Mouse (Mus musculus) megakaryocyte, embryonic 14.5 days (primary cell): ENCODE results near the gene Tmem208. TPM values are rescaled to one million over a fixed set of nuclear protein-coding genes. Genes with fewer than 3 reads are reported as not detected.
A peak's percentile ranks its signal among the peaks of the same experiment; 100 is the strongest.

Experiments used
- H3K27me3 ChIP-seq: replicated peaks from 2 replicates; pipeline ENCODE3; 2012; ENCODE audit warnings: inconsistent platforms
- H3K36me3 ChIP-seq: replicated peaks from 2 replicates; pipeline ENCODE3; 2012; ENCODE audit warnings: low read length, inconsistent platforms, mixed read lengths
- H3K4me1 ChIP-seq: 2 replicates; pipeline ENCODE4 v1.6.1; 2012; ENCODE audit warnings: inconsistent platforms
- H3K4me3 ChIP-seq: replicated peaks from 2 replicates; pipeline ENCODE3; 2012; ENCODE audit warnings: moderate library complexity, mild to moderate bottlenecking, inconsistent platforms
- H3K9me3 ChIP-seq: 2 replicates; pipeline ENCODE4 v1.6.1; 2012; ENCODE audit warnings: inconsistent platforms
- FLI1 ChIP-seq: IDR thresholded peaks from 2 replicates; pipeline ENCODE4 v1.6.1; 2012; ENCODE audit warnings: low read length, inconsistent platforms, mixed read lengths
- GATA1 ChIP-seq: IDR thresholded peaks from 3 replicates; pipeline ENCODE4 v1.6.1; 2012; ENCODE audit warnings: mixed read lengths, low read length, inconsistent platforms, borderline replicate concordance
- polyA plus RNA-seq: library from polyadenylated mRNA; stranded (reverse); fragments of >175 nt; gene quantifications from 2 replicates; pipeline ENCODE4 v1.2.3, GENCODE M21; 2012; ENCODE audit warnings: low replicate concordance; ENCODE audit not compliant: insufficient read depth

Tmem208 gene
- polyA plus RNA-seq, 1 experiment: 61.6 TPM

DNA sequence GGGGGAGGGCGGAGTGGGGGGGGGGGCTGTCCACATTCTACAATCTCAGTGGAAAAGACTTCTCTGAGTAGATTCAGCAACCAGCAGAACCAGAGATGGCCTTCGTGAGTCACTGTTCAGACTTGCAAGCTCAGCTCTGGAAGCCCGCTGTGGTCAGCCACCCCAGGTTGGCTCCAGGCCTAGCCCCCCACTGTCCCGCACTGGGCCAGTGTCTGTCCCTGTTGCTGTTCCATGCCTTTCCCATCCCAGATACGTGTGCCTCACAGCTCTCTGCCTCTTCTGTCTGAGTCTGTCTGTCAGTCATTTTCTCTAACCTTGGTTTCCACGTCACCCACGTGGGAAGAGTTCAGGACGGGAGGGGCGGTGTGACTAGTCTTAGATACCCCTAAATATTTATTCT, 46.3 kb downstream of the Tmem208 start:
- Histone ChIP-seq H3K9me3 (peaks cover 14% of the 10 kb centered on the region), H3K36me3 (peaks cover 2% of the 10 kb centered on the region), H3K4me1 (peaks cover 16% of the 10 kb centered on the region), H3K27me3 (peaks cover 92% of the 10 kb centered on the region), H3K4me3 (no peak overlapping the region)
- TF ChIP-seq GATA1: no peak
- TF ChIP-seq FLI1: no peak

GRCm38 (mm10) chr8:105373032-105373431, 46.9 kb downstream of the Tmem208 start, which contains the start of gene Plekhg4:
Gene Plekhg4 (plus strand): TSS chr8:105373274.
- Histone ChIP-seq H3K4me1 (peaks cover 16% of the 10 kb centered on the region), H3K36me3 (peaks cover 2% of the 10 kb centered on the region), H3K9me3 (peaks cover 14% of the 10 kb centered on the region), H3K27me3 (peaks cover 92% of the 10 kb centered on the region), H3K4me3 (no peak within 1 kb of the TSS)
- TF ChIP-seq GATA1 (no peak), FLI1 (no peak)

- peak overlapping the region; percentile 57 for H3K4me3 ChIP-seq
- TF ChIP-seq GATA1: no peak
- TF ChIP-seq FLI1: no peak
Measured at GRCm38 (mm10) chr8:105374513-105374966, 48.4 kb downstream of the Tmem208 start.

GRCm38 (mm10) chr8:105378673-105379072, 52.5 kb downstream of the Tmem208 start:
- no peaks in the 10 kb centered on the region for H3K36me3 ChIP-seq
- H3K27me3 ChIP-seq: peaks cover 90% of the 10 kb centered on the region
- H3K9me3 ChIP-seq: peaks cover 14% of the 10 kb centered on the region
- no peak overlapping the region for H3K4me3 ChIP-seq
- TF ChIP-seq FLI1 (no peak), GATA1 (no peak)
- peaks cover 8% of the 10 kb centered on the region; the same call in 1 of the 2 replicates for H3K4me1 ChIP-seq

More at GRCm38 (mm10) chr8:105374513-105374966, 48.4 kb downstream of the Tmem208 start:
- Histone ChIP-seq H3K9me3 (peaks cover 14% of the 10 kb centered on the region), H3K27me3 (peaks cover 92% of the 10 kb centered on the region), H3K4me1 (peaks cover 16% of the 10 kb centered on the region), H3K36me3 (no peaks in the 10 kb centered on the region)

- Histone ChIP-seq H3K36me3 (no peaks in the 10 kb centered on the region), H3K27me3 (peaks cover 81% of the 10 kb centered on the region), H3K4me3 (no peak overlapping the region), H3K9me3 (peaks cover 6% of the 10 kb centered on the region), H3K4me1 (no peaks in the 10 kb centered on the region; the same call in 1 of the 2 replicates)
- TF ChIP-seq GATA1 (no peak), FLI1 (no peak)
Measured at GRCm38 (mm10) chr8:105380308-105380707, 54.2 kb downstream of the Tmem208 start.

GRCm38 (mm10) chr8:105384070-105384469, 57.9 kb downstream of the Tmem208 start:
- H3K27me3 ChIP-seq: peaks cover 80% of the 10 kb centered on the region
- peaks cover 3% of the 10 kb centered on the region; the same call in 1 of the 2 replicates for H3K4me1 ChIP-seq
- peaks cover 4% of the 10 kb centered on the region; the same call in 1 of the 2 replicates for H3K9me3 ChIP-seq
- H3K36me3 ChIP-seq: no peaks in the 10 kb centered on the region
- H3K4me3 ChIP-seq: no peak overlapping the region
- TF ChIP-seq GATA1 (no peak), FLI1 (no peak)

Other genes with a start within 250 kb of the Tmem208 start
- gene Ces3b, start 242.6 kb upstream of the Tmem208 start, polyA plus RNA-seq: not detected in 2 replicates
- gene Ces4a, start 194.6 kb upstream of the Tmem208 start, polyA plus RNA-seq: not detected in 2 replicates
- gene Cbfb, start 155.7 kb upstream of the Tmem208 start, polyA plus RNA-seq: 2.1 and 15.3 TPM in 2 replicates
- 1.4 and 2.1 TPM in 2 replicates for gene D230025D16Rik, start 101.2 kb upstream of the Tmem208 start, polyA plus RNA-seq
- 4.9 and 14.6 TPM in 2 replicates for gene B3gnt9, start 71.2 kb upstream of the Tmem208 start, polyA plus RNA-seq
- 32.6 and 35.8 TPM in 2 replicates for gene Tradd, start 61.7 kb upstream of the Tmem208 start, polyA plus RNA-seq
- 6.2 and 8.9 TPM in 2 replicates for gene Fbxl8, start 61.7 kb upstream of the Tmem208 start, polyA plus RNA-seq
- gene Hsf4, start 56.6 kb upstream of the Tmem208 start, polyA plus RNA-seq: 0.73 TPM in 1 of 2 replicates, not detected in the other
- gene Nol3, start 50.2 kb upstream of the Tmem208 start, polyA plus RNA-seq: 0.41 TPM in 1 of 2 replicates, not detected in the other
- 1.6 and 1.8 TPM in 2 replicates for gene 4931428F04Rik, start 36.5 kb upstream of the Tmem208 start, polyA plus RNA-seq
- 76.3 and 141 TPM in 2 replicates for gene Exoc3l, start 30.3 kb upstream of the Tmem208 start, polyA plus RNA-seq
- gene E2f4, start 28.7 kb upstream of the Tmem208 start, polyA plus RNA-seq: 39.4 and 41.2 TPM in 2 replicates
- 0.63 TPM in 1 of 2 replicates, not detected in the other for gene Elmo3, start 20.8 kb upstream of the Tmem208 start, polyA plus RNA-seq
- gene Lrrc29, start 76 bp upstream of the Tmem208 start, polyA plus RNA-seq: 13.0 and 15.5 TPM in 2 replicates
- 78.6 and 155 TPM in 2 replicates for gene Fhod1, start 21.6 kb downstream of the Tmem208 start, polyA plus RNA-seq
- 4.1 and 16.4 TPM in 2 replicates for gene Slc9a5, start 22.5 kb downstream of the Tmem208 start, polyA plus RNA-seq
- 0.02 TPM in 1 of 2 replicates, not detected in the other for gene Plekhg4, start 46.9 kb downstream of the Tmem208 start, polyA plus RNA-seq
- not detected in 2 replicates for gene Kctd19, start 87.1 kb downstream of the Tmem208 start, polyA plus RNA-seq
- not detected in 2 replicates for gene Lrrc36, start 87.2 kb downstream of the Tmem208 start, polyA plus RNA-seq
- gene Tppp3, start 145.2 kb downstream of the Tmem208 start, polyA plus RNA-seq: 2.5 and 3.3 TPM in 2 replicates
- gene Zdhhc1, start 170.5 kb downstream of the Tmem208 start, polyA plus RNA-seq: 5.4 and 9.0 TPM in 2 replicates
- gene Hsd11b2, start 192.4 kb downstream of the Tmem208 start, polyA plus RNA-seq: 0.12 TPM in 1 of 2 replicates, not detected in the other
- gene Atp6v0d1, start 239.7 kb downstream of the Tmem208 start, polyA plus RNA-seq: 19.8 and 57.3 TPM in 2 replicates